Mouse (Mus musculus): ENCODE measurements around the gene Pax2.

Pax2 gene

GRCm38 (mm10) chr19:44749061-44749990 is 6.5 kb upstream of the Pax2 start:
- peak; percentile 42 for DNase-seq

- DNase-seq, result peak; percentile 89
Observed at GRCm38 (mm10) chr19:44750051-44751041, 5.5 kb upstream of the Pax2 start.

GRCm38 (mm10) chr19:44751042-44751441 is 4.8 kb upstream of the Pax2 start:
- DNase-seq, result no peak

- DNase-seq, result no peak
Observed at GRCm38 (mm10) chr19:44751551-44751950, 4.3 kb upstream of the Pax2 start.

- DNase-seq, result peak; percentile 50
Observed at GRCm38 (mm10) chr19:44752056-44752940, 3.5 kb upstream of the Pax2 start.

- peak; percentile 62 for DNase-seq
Observed at GRCm38 (mm10) chr19:44753361-44753760, 2.5 kb upstream of the Pax2 start.

GRCm38 (mm10) chr19:44754461-44755377 is 1.1 kb upstream of the Pax2 start:
- DNase-seq, result peak; percentile 86

GRCm38 (mm10) chr19:44755378-44755692 is 510 bp upstream of the Pax2 start:
- no peak for DNase-seq

GRCm38 (mm10) chr19:44756421-44757230 is 781 bp downstream of the Pax2 start:
- DNase-seq, result peak; percentile 84

- DNase-seq, result peak; percentile 71
Observed at GRCm38 (mm10) chr19:44757231-44757871, 1.5 kb downstream of the Pax2 start.

- peak; percentile 56 for DNase-seq
Observed at GRCm38 (mm10) chr19:44758846-44759245, 3.0 kb downstream of the Pax2 start.

GRCm38 (mm10) chr19:44759531-44760118 is 3.8 kb downstream of the Pax2 start:
- DNase-seq, result peak; percentile 72

GRCm38 (mm10) chr19:44760259-44761131 is 4.7 kb downstream of the Pax2 start:
- DNase-seq, result peak; percentile 52

GRCm38 (mm10) chr19:44762121-44762621 is 6.3 kb downstream of the Pax2 start:
- DNase-seq, result peak; percentile 44

- DNase-seq, result no peak
Observed at GRCm38 (mm10) chr19:44770268-44771050, 14.6 kb downstream of the Pax2 start.

- DNase-seq, result no peak
Observed at GRCm38 (mm10) chr19:44771499-44771898, 15.7 kb downstream of the Pax2 start.

- no peak for DNase-seq
Observed at GRCm38 (mm10) chr19:44781987-44782386, 26.1 kb downstream of the Pax2 start.

All from kidney, adult 18-20 months (tissue).